Mouse (Mus musculus) midbrain, embryonic 15.5 days (tissue): ENCODE results near the gene Pcdh15. TPM values are rescaled to one million over a fixed set of nuclear protein-coding genes. Genes with fewer than 3 reads are reported as not detected.

Source experiments
- ATAC-seq: fragments of 200-750 bp; cut with Nextera tagmentation; replicated peaks from 2 replicates; pipeline ENCODE4 v1.8.0; 2017; ENCODE audit warnings: moderate TSS enrichment
- H3K27ac ChIP-seq: fragments of 300-500 bp; sonication (generic); 2 replicates; pipeline ENCODE4 v1.5.1; 2015; ENCODE audit warnings: mild to moderate bottlenecking, inconsistent platforms
- H3K27me3 ChIP-seq: fragments of 300-500 bp; sonication (generic); replicated peaks from 2 replicates; pipeline ENCODE4 v1.6.1; 2015; ENCODE audit warnings: inconsistent platforms
- H3K36me3 ChIP-seq: fragments of 300-500 bp; sonication (generic); replicated peaks from 2 replicates; pipeline ENCODE4 v1.6.1; 2015; ENCODE audit warnings: inconsistent platforms
- H3K4me1 ChIP-seq: fragments of 300-500 bp; sonication (generic); 2 replicates; pipeline ENCODE4 v1.6.1; 2015; ENCODE audit warnings: inconsistent platforms
- H3K4me2 ChIP-seq: fragments of 300-500 bp; sonication (generic); 2 replicates; pipeline ENCODE4 v1.6.1; 2015; ENCODE audit warnings: inconsistent platforms, mild to moderate bottlenecking, moderate library complexity
- H3K4me3 ChIP-seq: fragments of 300-500 bp; sonication (generic); 2 replicates; pipeline ENCODE4 v1.5.1; 2015; ENCODE audit warnings: mild to moderate bottlenecking, inconsistent platforms
- H3K9ac ChIP-seq: fragments of 300-500 bp; sonication (generic); 2 replicates; pipeline ENCODE4 v1.6.1; 2015; ENCODE audit warnings: mild to moderate bottlenecking, inconsistent platforms
- H3K9me3 ChIP-seq: fragments of 300-500 bp; sonication (generic); 2 replicates; pipeline ENCODE4 v1.6.1; 2016; ENCODE audit warnings: inconsistent platforms
- WGBS: fragments of 180-500 bp; shearing (Covaris S2); methylation state at CpG from one replicate; pipeline ENCODE4 v1.1.7; 2015; ENCODE audit warnings: mixed read lengths; 5-methylcytosine and 5-hydroxymethylcytosine counted together
- polyA plus RNA-seq: library from polyadenylated mRNA; unstranded; fragments of >200 nt; fragmentation: Nextera tagmentation; extraction: Ambion mirVana; gene quantifications from 2 replicates; pipeline ENCODE4 v1.2.1, GENCODE M21; 2015

Gene Pcdh15
- polyA plus RNA-seq, 1 experiment from 2014 or later: 13.3 TPM

DNA sequence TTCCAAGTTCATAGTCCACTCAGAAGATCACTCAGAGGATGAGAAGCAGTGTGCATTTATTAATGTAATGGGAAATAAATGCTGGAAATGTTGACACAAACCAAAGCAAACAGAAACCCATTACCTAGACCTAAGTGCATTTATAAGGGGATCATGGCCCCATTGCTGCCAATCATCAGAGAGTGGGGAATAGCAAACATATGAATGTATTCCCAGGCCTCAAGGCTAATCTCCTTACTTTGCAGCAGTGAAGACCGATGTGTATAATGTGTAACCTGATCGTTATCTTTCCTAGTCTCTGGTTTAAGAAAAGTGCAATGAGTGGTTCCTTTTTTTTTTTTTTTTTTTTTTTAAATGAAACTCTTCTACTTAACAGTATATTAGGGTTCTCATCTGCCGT is 745.9 kb downstream of the Pcdh15 start:
- Histone ChIP-seq H3K9ac (no peak overlapping the region), H3K4me2 (no peak overlapping the region), H3K4me1 (no peaks in the 10 kb centered on the region), H3K9me3 (no peaks in the 10 kb centered on the region), H3K27me3 (no peaks in the 10 kb centered on the region), H3K27ac (no peak overlapping the region), H3K36me3 (no peaks in the 10 kb centered on the region), H3K4me3 (no peak overlapping the region)
- ATAC-seq: no peak
- WGBS: 73% methylated on average over 3 of the region's 3 CpGs

DNA sequence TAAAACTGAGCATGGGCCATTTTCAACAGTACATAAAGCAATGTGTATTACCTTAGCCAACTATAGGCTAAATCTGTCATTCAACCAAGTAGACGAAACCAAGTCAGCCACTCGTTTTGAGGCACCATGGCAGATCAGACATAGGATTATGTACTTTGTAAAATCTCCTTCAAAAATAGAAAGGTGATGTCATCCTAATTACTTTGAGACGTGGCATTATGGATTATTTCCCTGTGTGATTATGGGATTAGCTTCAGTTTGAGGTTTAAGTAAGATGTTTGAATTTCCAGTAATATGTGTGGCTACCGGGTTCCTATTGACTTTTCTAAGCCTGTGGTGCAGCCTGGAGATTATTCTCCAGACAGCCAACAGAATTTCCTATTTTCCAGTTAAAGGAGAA is 763.0 kb downstream of the Pcdh15 start:
- ATAC-seq: no peak
- H3K4me1 ChIP-seq: no peaks in the 10 kb centered on the region
- H3K4me3 ChIP-seq: no peak overlapping the region
- WGBS: 42% methylated on average over 4 of the region's 4 CpGs
- H3K27me3 ChIP-seq: no peaks in the 10 kb centered on the region
- H3K36me3 ChIP-seq: no peaks in the 10 kb centered on the region
- H3K9me3 ChIP-seq: no peaks in the 10 kb centered on the region
- no peak overlapping the region for H3K27ac ChIP-seq
- no peak overlapping the region for H3K9ac ChIP-seq
- H3K4me2 ChIP-seq: no peak overlapping the region

DNA sequence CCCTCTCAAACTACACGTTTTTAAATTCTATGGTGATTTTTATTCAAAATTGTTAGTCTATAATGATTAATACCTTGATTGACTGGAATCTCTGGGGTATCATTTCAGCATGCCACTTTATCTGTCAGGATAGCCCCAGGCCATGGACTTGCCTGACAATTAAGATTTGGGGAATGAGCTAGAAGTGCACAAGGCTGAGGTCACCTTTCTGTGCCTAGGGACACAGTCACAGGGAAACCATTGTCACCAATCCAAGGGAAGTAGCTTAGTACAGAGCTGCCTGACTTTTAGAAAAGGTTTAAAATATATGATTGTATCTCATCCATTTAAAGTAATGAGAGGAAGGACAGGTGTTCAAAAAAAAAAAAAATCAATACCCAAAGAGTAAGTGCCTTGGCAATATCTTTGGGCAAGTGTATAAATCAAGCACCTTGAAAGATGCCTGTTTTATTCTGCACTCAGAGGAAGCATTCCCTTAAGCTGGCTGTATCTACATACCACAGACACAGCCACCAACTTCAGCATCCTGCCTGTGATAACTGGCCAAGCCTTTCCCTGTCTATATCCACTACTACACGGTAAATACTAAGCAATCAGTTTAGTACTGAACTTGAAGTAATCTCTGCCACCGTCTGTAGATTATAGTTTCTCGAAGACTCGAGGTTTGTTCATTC is 779.0 kb downstream of the Pcdh15 start:
- no peaks in the 10 kb centered on the region for H3K36me3 ChIP-seq
- no peak overlapping the region for H3K4me3 ChIP-seq
- H3K27ac ChIP-seq: no peak overlapping the region
- 66% methylated on average over 5 of the region's 5 CpGs for WGBS
- no peaks in the 10 kb centered on the region for H3K27me3 ChIP-seq
- ATAC-seq: no peak; the same call in 1 of the 2 replicates
- no peak overlapping the region for H3K9ac ChIP-seq
- H3K4me1 ChIP-seq: no peaks in the 10 kb centered on the region
- no peak overlapping the region for H3K4me2 ChIP-seq
- no peaks in the 10 kb centered on the region for H3K9me3 ChIP-seq

DNA sequence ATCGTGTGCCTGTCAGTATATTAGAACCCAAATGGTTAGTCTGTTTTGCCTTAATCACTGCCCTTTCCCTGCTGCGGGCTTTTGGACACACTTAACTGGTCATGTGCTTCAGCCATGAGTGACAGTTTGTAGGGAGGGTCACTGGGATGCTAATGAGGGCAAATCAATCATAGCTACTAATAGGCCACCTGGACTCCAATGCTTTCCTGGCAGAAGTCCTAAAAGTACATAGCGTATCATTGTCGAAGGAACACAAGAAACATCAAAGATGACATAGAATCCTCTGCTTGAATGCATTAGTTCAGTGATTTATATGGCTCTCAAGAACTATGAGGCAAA is 779.6 kb downstream of the Pcdh15 start:
- 60% methylated on average over 4 of the region's 4 CpGs for WGBS
- ATAC-seq: no peak
- H3K4me3 ChIP-seq: no peak overlapping the region

DNA sequence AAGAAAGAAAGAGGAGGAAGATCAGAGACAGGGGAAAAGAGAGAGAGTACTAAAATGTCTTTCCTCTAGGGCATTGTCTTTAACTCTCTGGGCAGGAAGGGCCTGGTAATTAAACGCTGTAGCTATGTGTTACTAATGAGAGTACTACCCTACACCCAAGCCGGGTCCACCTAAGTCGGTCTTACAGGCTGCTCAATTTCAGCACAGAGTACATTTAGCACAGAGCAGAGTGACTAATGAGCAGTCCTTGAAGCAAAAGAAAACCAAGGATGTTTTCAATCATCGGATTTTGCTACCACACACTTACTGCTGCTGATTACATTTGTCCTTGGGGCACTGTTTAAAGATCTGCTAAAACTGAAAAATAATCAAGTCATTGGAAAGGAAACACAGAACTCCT is 788.6 kb downstream of the Pcdh15 start:
- H3K27ac ChIP-seq: no peak overlapping the region
- no peak overlapping the region for H3K9ac ChIP-seq
- no peak overlapping the region for H3K4me2 ChIP-seq
- no peaks in the 10 kb centered on the region for H3K4me1 ChIP-seq
- 74% methylated on average over 4 of the region's 4 CpGs for WGBS
- no peak overlapping the region for H3K4me3 ChIP-seq
- ATAC-seq: 0 out of 2 replicates have a peak, but pooled peaks have one; percentile 50
- no peaks in the 10 kb centered on the region for H3K27me3 ChIP-seq
- H3K9me3 ChIP-seq: no peaks in the 10 kb centered on the region
- no peaks in the 10 kb centered on the region for H3K36me3 ChIP-seq

More for the DNA sequence above, 779.6 kb downstream of the Pcdh15 start:
- no peaks in the 10 kb centered on the region for H3K9me3 ChIP-seq
- H3K4me1 ChIP-seq: no peaks in the 10 kb centered on the region
- no peaks in the 10 kb centered on the region for H3K36me3 ChIP-seq
- no peak overlapping the region for H3K4me2 ChIP-seq
- no peak overlapping the region for H3K27ac ChIP-seq
- no peaks in the 10 kb centered on the region for H3K27me3 ChIP-seq
- no peak overlapping the region for H3K9ac ChIP-seq

DNA sequence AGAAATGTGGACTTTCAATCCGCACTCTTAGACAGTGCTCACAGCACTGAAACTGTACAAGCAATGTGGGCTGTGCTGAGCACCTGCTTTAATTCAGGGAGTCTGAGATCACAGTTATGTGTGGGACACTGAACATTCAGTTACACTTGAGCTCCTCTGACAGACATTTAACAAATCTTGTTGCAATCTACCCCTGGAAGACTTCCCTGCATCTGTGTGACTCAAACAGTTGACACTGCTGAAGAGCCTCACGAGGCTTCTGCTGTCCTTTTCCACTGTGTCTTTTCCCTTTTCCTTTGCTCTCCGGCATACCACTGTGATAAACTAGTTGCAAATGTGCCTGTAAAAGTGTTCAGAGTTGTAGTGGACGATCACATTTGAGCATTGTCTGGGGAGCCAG is 793.1 kb downstream of the Pcdh15 start:
- ATAC-seq: no peak
- H3K4me2 ChIP-seq: no peak overlapping the region
- no peaks in the 10 kb centered on the region for H3K4me1 ChIP-seq
- no peaks in the 10 kb centered on the region for H3K36me3 ChIP-seq
- no peaks in the 10 kb centered on the region for H3K27me3 ChIP-seq
- H3K9ac ChIP-seq: no peak overlapping the region
- H3K9me3 ChIP-seq: no peaks in the 10 kb centered on the region
- WGBS: 88% methylated on average over 4 of the region's 4 CpGs
- no peak overlapping the region for H3K4me3 ChIP-seq
- H3K27ac ChIP-seq: no peak overlapping the region

DNA sequence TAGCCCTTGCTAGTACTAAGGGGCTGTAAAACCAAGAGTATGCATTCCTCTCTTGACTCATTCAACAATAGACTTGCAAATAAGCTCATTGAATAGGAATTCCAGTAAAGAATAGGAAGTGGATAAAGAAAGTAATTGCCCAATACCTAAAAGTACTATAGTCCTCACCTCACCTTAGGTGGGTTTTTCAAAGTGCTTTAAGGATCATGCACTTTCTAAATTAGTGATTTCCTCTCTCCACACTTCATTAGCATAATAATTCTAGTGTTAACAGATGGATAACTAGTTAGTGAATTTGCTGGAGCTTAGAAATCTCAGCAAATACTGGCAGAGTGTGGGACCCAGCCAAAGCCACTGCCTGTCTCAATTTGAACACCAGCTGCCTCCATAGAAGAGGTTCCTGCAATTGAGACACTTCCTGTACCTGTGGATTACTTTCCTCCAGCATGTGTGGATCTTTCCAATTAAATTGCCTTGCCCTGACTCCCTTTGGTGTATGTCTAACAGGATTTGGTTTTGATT is 797.0 kb downstream of the Pcdh15 start:
- Histone ChIP-seq H3K4me2 (no peak overlapping the region), H3K4me3 (no peak overlapping the region), H3K9ac (no peak overlapping the region), H3K27me3 (no peaks in the 10 kb centered on the region), H3K9me3 (no peaks in the 10 kb centered on the region), H3K36me3 (no peaks in the 10 kb centered on the region), H3K4me1 (no peaks in the 10 kb centered on the region), H3K27ac (no peak overlapping the region)
- ATAC-seq: no peak

DNA sequence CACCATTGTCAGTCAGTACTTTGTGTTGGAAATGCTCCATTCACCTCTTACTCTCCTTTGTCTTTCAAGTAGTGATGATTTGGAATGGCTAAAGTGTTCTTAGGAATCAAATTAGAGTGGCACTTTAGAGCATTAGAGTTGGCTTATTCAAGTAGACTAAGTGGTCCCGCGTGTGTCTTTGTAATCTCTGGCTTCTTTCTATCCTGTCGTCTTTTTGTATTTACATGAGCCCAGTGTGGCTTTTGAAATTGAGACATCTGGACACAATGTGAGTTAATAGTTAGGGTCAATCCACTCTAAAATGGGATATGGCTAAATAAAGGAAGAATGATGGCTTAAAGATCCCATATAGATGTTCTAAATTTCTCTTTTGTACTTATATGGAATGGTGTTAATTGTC is 800.0 kb downstream of the Pcdh15 start:
- Histone ChIP-seq H3K9ac (no peak overlapping the region), H3K9me3 (no peaks in the 10 kb centered on the region), H3K27me3 (no peaks in the 10 kb centered on the region), H3K27ac (no peak overlapping the region), H3K4me2 (no peak overlapping the region), H3K4me1 (no peaks in the 10 kb centered on the region), H3K36me3 (no peaks in the 10 kb centered on the region), H3K4me3 (no peak overlapping the region)
- WGBS: 61% methylated on average over 3 of the region's 3 CpGs
- ATAC-seq: no peak

DNA sequence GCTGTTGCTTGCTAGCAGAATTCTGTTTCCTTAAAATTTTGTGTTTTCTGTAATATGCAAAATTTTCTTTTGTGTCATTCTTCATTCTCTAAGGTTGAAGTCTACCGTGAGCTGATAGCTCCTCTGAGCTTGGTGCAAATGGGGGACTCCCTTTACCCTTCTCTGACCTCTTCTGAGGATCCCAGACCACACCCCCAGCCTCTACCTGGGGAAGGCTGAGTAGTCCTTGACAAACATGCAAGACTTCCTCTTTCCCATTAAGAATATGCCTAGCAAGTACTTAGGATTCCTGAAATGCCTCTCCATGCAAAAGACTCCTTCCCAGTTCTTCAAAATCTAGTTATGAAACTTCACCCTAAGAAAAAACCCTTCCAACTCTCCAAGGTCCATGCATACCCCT is 808.5 kb downstream of the Pcdh15 start:
- 74% methylated on average over 1 of the region's 1 CpGs for WGBS
- ATAC-seq: no peak

DNA sequence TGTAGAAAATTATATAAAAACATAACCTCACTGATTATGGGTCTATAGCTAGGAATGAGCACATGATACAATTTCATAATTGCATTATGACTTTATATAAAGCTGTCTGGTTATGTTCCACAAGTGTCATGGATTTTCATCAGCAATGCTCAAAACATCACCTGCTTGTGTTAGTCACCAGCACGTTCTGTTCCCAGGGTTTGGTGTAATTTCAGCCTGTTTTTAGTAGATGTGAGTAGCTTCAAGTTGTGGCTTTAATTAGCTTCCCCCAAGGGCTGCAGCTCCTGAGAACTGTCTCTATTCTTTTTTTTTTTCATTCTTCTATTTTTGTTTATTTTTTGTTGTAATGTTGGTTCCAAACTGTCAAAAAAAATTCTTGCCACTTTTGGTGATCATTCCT is 809.4 kb downstream of the Pcdh15 start:
- ATAC-seq: no peak
- 79% methylated on average over 1 of the region's 1 CpGs for WGBS
- no peak overlapping the region for H3K27ac ChIP-seq
- no peak overlapping the region for H3K4me3 ChIP-seq
- H3K9ac ChIP-seq: no peak overlapping the region
- H3K4me1 ChIP-seq: no peaks in the 10 kb centered on the region
- H3K4me2 ChIP-seq: no peak overlapping the region
- no peaks in the 10 kb centered on the region for H3K27me3 ChIP-seq
- H3K36me3 ChIP-seq: no peaks in the 10 kb centered on the region
- H3K9me3 ChIP-seq: no peaks in the 10 kb centered on the region

More for the DNA sequence above, 808.5 kb downstream of the Pcdh15 start:
- Histone ChIP-seq H3K4me2 (no peak overlapping the region), H3K4me1 (no peaks in the 10 kb centered on the region), H3K36me3 (no peaks in the 10 kb centered on the region), H3K27ac (no peak overlapping the region), H3K9me3 (no peaks in the 10 kb centered on the region), H3K27me3 (no peaks in the 10 kb centered on the region), H3K9ac (no peak overlapping the region), H3K4me3 (no peak overlapping the region)

DNA sequence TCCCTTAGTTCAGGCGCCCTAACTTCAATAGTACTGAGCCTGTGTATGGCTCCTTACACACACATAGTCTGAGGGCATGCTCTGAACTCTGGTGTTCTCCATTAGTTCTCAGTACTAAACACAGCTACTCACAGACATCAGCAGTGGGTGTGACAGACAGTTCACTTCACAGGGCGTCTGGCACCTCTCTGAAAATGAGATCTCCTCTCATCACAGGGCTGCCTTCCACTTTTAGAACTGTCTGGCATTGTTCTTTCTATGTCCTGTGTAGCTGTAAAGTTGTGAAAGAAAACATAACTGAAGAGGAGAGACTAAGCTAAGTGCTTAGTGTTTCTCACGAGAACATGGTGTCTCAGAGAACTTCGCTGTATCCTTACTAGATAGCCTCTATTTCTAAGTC is 816.0 kb downstream of the Pcdh15 start:
- 89% methylated on average over 4 of the region's 4 CpGs for WGBS
- H3K9me3 ChIP-seq: no peaks in the 10 kb centered on the region
- ATAC-seq: no peak

DNA sequence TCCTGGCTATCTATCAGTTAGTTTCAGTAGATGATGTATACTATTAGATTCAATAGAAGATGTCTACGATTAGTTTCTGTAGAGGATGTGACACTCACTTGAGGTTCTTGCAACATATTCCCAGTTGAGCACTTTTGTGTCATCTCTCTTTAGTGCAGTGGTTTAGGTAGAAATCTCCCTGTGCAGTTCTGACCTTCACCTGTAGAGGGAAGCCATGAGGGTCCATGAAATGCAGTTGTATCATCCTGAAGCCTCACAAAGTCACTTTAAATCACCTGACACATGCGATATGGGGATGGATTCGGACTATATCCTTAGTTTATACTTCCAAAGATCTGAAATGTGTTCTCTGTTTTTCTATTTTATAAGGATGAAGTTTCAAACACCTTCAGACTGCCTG is 822.4 kb downstream of the Pcdh15 start:
- H3K4me3 ChIP-seq: no peak overlapping the region
- H3K27ac ChIP-seq: no peak overlapping the region
- no peak overlapping the region for H3K4me2 ChIP-seq
- no peak for ATAC-seq
- no peaks in the 10 kb centered on the region for H3K27me3 ChIP-seq
- H3K9me3 ChIP-seq: no peaks in the 10 kb centered on the region
- 74% methylated on average over 3 of the region's 3 CpGs for WGBS
- H3K4me1 ChIP-seq: no peaks in the 10 kb centered on the region
- H3K36me3 ChIP-seq: no peaks in the 10 kb centered on the region
- no peak overlapping the region for H3K9ac ChIP-seq

More for the DNA sequence above, 816.0 kb downstream of the Pcdh15 start:
- H3K4me1 ChIP-seq: no peaks in the 10 kb centered on the region
- H3K27ac ChIP-seq: no peak overlapping the region
- no peak overlapping the region for H3K4me3 ChIP-seq
- H3K36me3 ChIP-seq: no peaks in the 10 kb centered on the region
- no peak overlapping the region for H3K9ac ChIP-seq
- no peak overlapping the region for H3K4me2 ChIP-seq
- no peaks in the 10 kb centered on the region for H3K27me3 ChIP-seq

DNA sequence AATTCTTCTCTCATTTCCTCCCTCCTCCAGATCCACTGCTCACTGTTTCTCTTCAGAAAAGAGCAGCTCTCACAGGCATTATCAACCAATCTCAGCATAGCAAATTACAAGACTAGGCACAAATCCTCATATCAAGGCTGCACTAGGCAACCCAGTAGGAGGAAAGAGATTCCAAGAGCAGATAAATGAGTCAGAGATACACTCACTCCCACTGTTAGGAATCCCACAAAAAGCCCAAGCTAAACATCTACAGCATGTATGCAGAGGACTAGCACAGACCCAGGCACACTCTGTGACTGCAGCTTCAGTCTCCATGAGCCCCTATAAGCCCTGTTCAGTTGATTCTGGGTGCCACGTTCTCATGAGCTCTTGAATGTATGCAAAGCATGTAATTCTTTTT is 829.5 kb downstream of the Pcdh15 start:
- no peak for ATAC-seq
- 22% methylated on average over 1 of the region's 1 CpGs for WGBS

More for the DNA sequence above, 829.5 kb downstream of the Pcdh15 start:
- H3K9ac ChIP-seq: no peak overlapping the region
- no peak overlapping the region for H3K27ac ChIP-seq
- no peaks in the 10 kb centered on the region for H3K9me3 ChIP-seq
- no peaks in the 10 kb centered on the region for H3K36me3 ChIP-seq
- H3K27me3 ChIP-seq: no peaks in the 10 kb centered on the region
- H3K4me1 ChIP-seq: no peaks in the 10 kb centered on the region
- no peak overlapping the region for H3K4me2 ChIP-seq
- H3K4me3 ChIP-seq: no peak overlapping the region
